Mouse (Mus musculus): Measurements from ENCODE around the gene Nupl1. TPM values are rescaled to one million over a fixed set of nuclear protein-coding genes. Genes with fewer than 3 reads are reported as not detected.

Nupl1 gene
- not detected in 2 replicates for total RNA-seq (2015; ENCODE audit: low replicate concordance)
- total RNA-seq (2017; ENCODE audit: low replicate concordance), result not detected in 2 replicates

DNA sequence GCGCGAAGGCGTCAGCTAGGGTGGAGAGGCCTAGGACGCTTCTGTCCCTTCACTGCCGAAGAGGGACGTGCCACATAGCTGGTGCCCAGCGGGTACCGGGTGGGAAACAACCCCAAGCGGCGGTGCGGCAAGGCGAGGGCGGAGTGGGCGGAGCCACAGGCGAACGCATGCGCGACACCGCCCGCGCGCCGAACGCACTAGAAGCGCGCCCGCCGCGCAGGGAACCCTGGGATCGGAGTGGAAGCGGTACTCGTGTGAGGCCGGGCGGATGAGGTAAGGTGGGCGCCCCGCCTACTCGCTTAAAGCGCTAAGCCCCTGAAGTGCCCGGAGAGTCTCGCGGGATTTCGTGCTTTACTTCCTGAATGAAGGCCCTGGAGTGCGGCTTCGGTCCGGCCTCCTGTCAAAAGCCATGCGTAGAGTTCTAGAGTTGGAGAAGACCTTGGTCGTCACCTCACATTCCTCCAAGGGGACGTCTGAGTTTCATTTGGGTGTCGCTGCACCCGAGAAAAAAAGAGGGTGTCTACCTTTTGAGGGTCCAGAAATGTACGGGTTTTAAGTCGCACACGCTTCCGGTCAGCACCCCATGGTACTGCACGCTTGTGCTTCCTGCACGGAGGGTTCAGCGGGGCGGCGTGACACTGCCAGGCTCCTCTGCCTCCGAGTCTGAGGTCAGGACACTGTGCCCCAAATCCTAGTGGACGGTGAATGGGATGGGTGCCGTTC, at the start of gene Nupl1, which contains the start of gene Gm49336:
Nupl1 (minus strand) TSS at position 151 of the 723 bp plus-strand sequence.
Gm49336 (minus strand) TSS at position 227 of the 723 bp plus-strand sequence.
- peak; percentile 97 for ATAC-seq (replicated peaks; ENCODE audit: low FRiP score, poor library complexity, severe bottlenecking)

GRCm38 (mm10) chr14:60301024-60301423, 49.8 kb upstream of the Nupl1 start:
- no peak for ATAC-seq (replicated peaks; ENCODE audit: low FRiP score, poor library complexity, severe bottlenecking)

DNA sequence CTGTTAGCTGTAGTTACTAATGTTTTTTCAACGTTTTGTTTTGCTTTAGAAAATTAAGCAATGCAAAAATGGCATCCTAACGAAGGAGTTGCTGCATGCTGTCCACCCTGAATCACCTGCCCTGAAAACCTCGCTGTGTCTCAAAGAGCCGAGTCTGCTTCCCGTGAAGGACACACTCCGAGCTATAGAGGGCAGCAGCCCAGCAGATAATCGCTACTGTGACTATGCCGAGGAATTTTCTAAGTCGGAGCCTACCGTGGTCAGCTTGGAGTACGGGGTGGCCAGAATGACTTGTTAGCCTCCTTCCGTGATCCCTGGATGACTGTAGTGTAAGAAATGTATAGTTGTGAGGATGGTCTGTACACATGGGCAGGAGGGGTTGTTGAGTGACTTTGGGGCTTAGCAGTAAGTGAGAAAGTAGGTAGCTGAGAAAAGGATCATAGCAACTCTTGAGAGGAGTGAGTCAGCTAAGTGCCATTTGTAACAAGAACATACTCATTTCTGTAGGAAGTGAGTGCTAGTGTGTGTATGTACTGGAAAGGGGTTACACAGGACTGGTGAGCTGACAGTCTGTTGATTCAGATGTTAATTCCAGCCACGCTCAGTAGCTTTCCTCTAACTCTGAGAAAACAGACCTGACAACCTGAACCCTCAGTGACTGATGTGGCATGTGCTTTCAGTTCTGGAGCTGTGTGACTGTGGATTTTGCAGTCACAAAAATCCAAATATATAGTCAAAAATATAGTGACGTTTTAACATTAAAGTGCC, 49.2 kb upstream of the Nupl1 start:
- ATAC-seq (replicated peaks; ENCODE audit: low FRiP score, poor library complexity, severe bottlenecking), result no peak

DNA sequence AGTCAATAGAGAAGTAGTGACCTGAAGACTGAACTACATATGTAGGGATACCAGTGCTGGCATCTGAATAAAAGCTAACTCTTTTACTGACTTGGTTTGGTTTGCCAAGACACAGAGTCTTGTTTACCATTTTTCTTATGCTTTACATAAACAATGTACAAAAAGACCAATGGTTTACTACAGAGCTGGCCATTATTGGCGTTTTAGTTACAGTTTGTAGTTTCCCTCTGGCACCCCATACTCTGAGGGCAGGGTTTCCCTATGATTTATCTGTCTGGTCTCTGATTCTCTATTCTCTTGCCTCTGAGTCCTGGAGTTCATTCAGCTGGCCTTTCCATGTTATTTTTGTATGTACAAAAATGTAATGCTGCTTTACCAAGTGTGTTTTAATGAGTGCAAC, 44.3 kb upstream of the Nupl1 start:
- no peak for ATAC-seq (replicated peaks; ENCODE audit: low FRiP score, poor library complexity, severe bottlenecking)

DNA sequence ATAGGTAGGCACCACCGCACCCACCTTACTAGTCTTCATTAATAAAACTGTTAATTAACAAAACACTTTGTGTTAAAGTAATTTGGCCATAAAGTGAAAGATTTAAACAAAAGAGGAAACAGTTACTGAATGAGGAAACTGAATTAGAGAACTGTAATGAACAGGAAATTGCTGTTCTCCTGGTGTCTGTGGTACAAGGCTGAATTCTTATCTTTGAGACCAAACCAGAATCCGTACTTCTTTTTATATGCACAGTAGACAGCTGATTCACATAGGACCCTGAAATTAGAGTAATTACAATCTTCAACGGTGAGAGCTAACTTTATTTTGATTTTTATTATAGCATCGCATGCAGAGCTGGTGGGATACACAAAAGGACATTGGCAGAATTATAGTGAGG, 39.1 kb upstream of the Nupl1 start:
- ATAC-seq (replicated peaks; ENCODE audit: low FRiP score, poor library complexity, severe bottlenecking), result no peak

GRCm38 (mm10) chr14:60286194-60286863, 35.1 kb upstream of the Nupl1 start:
- ATAC-seq (replicated peaks; ENCODE audit: low FRiP score, poor library complexity, severe bottlenecking), result no peak

DNA sequence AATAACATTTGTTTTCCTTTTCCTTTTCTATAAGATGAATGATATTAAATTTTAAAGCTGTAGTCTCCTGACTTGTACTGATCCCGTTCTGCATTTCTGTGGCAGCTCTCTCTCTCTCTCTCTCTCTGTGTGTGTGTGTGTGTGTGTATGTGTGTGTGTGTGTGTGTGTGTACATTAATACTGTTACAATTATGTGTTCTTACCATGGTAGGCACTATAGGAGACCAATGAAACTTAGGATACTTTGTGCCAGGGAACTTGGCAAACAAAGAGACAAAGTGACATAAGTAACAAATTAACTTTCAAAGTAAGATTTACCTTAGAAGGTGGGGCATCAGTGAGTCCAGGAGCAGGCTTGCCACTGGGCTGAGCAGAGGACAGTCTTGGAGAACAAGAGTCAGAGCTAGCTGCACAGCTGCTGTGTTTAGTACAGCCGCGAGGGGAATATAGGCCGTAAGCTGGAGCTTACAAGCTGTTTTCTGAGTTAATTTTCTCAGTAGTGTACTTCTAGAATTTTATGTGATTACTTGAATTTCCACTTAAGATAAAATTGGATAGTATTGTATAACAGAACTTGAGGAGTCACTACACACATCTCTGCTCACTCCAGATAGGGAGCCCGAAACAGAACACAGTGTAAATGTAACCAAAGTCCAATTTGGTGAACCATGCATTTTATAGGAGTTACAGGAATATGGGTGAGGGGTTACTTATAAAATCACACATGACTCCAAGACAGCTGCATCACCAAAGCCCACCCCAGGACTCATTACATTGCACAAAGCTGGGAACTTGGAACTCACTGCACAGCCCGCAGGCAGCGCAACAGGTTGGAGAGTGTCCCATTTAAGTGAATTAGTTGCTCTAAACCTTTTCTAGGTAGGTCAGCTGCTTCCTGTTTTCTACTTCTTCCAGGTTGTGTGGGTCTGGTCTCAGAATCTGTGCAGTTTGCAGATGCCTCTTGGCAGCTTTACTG, 24.4 kb upstream of the Nupl1 start:
- no peak for ATAC-seq (replicated peaks; ENCODE audit: low FRiP score, poor library complexity, severe bottlenecking)

DNA sequence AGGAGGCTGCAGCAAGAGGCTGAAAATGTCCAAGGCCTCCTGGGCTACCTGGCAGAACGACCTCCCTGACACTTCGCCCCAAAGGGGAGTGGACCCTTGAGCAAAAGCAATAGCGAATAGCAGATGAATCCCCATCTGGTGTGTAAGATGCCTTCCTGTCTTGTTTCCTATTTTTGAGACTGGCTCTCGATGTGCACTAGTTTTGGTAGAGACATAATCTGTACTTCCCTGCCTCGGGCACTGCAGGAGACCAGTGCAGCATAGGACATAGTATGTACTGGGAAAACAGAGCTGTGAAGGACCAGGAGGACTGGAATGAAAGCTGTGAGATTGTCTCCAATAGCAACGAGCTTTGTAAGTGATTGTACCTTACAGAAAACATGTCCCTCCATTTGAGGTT, 22.1 kb upstream of the Nupl1 start:
- no peak for ATAC-seq (replicated peaks; ENCODE audit: low FRiP score, poor library complexity, severe bottlenecking)

DNA sequence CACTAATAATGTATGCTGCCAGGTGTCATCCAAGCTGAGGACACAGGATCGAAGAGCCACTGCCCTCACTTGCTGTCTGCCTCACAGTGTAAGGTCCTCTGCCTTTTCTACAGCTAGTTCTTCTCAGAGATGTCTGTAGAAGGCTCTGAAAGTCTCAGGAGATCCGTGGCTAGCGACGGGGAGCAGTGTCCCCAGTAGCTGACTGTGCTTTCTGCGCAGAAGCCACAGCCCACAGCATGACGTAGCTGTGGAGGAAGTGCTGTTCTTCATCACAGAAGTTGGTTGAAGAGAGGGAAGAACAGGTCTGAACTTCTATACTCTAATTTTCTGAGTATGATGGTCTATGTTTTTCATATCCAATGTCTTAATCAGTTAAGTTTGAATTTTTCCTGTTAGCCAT, 18.1 kb upstream of the Nupl1 start:
- ATAC-seq (replicated peaks; ENCODE audit: low FRiP score, poor library complexity, severe bottlenecking), result no peak

GRCm38 (mm10) chr14:60264990-60265876, 14.0 kb upstream of the Nupl1 start, which contains the start of gene Mtmr6:
Gene Mtmr6, plus strand, starts transcription at chr14:60265228.
- ATAC-seq (replicated peaks; ENCODE audit: low FRiP score, poor library complexity, severe bottlenecking), result peak; percentile 100

DNA sequence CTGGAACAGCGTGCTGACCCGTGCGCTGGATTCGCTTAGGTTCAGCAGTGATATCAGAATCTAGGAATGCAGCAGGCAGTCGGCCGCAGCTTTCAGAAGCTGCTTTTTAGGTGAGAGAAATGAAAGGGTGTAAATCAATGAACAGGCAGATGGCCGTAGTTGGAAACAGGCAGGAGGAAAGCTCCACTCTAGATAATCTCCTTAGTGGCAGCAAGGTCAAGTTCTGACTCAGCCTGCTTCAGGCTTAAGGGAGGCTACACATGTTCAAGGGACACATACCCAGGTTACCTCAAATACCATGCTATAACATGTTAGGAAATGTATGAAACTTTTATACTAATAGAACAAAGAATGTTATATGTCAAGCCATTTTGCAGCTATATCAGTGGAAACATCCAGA, 11.1 kb upstream of the Nupl1 start:
- no peak for ATAC-seq (replicated peaks; ENCODE audit: low FRiP score, poor library complexity, severe bottlenecking)

DNA sequence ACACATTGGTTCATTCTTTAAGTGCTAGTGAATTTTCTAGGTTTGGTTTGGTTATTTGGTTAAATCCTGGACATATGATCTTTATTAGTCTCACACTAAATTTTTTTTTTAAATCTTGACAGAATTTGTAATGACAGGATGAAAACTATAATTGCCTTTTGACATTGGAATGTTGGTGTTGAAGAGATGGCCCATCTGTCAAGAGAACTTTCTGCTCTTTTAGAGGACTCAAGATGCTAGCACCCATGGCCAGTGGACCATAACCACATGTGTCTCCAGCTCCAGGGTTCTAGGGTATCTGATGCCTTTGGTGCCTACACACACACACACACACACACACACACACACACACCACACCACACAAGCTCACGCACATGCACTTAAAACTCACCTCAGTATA, 6.6 kb upstream of the Nupl1 start:
- no peak for ATAC-seq (replicated peaks; ENCODE audit: low FRiP score, poor library complexity, severe bottlenecking)

- ATAC-seq (replicated peaks; ENCODE audit: low FRiP score, poor library complexity, severe bottlenecking), result no peak
Observed at GRCm38 (mm10) chr14:60257101-60257500, 5.9 kb upstream of the Nupl1 start.

DNA sequence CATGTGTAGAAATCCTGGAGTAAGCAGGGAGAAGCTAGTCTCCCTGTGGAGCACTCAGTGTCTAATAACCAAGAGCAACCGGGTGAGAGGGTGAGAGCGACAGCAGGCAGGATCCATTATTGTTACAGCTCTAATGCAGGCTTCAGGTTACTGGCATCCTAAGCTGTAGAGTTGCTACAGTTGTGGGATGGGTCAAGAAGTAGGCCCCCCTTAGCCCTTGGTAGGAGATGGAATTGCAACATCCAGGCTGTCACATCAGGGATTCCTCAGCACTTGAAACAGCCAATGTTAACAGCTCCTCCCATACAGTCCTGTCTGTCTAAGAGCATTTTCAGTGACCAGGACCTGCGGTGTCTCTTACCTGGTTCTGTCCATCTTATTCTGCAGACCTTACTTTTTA, 5.1 kb upstream of the Nupl1 start:
- ATAC-seq (replicated peaks; ENCODE audit: low FRiP score, poor library complexity, severe bottlenecking), result no peak

- ATAC-seq (replicated peaks; ENCODE audit: low FRiP score, poor library complexity, severe bottlenecking), result no peak
Observed at GRCm38 (mm10) chr14:60254774-60255173, 3.5 kb upstream of the Nupl1 start.

DNA sequence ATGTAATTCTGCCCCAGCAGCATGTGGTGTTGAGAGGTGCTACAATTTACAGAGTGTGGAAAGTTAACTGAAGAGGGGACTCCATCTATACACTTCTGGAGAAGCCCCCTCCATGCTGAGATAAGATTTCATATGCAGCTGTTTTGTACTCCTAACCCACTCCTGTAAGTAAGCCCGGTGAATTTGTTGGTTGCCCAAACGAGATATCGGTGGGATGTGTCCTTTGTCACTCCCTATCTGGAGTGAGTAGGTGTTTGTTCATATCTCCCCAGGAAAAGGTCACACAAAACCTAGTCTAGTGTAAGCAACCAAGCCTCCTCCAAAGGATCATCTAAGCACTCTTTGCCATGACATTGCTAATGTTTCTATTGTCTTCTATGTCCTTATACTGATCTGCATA, 2.2 kb upstream of the Nupl1 start:
- ATAC-seq (replicated peaks; ENCODE audit: low FRiP score, poor library complexity, severe bottlenecking), result no peak

- ATAC-seq (replicated peaks; ENCODE audit: low FRiP score, poor library complexity, severe bottlenecking), result no peak
Observed at GRCm38 (mm10) chr14:60252004-60253000, 1.1 kb upstream of the Nupl1 start.
